Mouse (Mus musculus): ENCODE measurements around the gene Ctnnbl1.

Ctnnbl1 gene

GRCm38 (mm10) chr2:157750926-157751588 is 13.9 kb downstream of the Ctnnbl1 start:
- DNase-seq (ENCODE audit: low spot score in 2 of 2) = no peak

GRCm38 (mm10) chr2:157751589-157752373 is 14.6 kb downstream of the Ctnnbl1 start:
- DNase-seq (ENCODE audit: low spot score in 2 of 2) = no peak

- DNase-seq (ENCODE audit: low spot score in 2 of 2) = no peak
Observed at GRCm38 (mm10) chr2:157752374-157752743, 15.2 kb downstream of the Ctnnbl1 start.

GRCm38 (mm10) chr2:157755771-157756170 is 18.6 kb downstream of the Ctnnbl1 start:
- no peak for DNase-seq (ENCODE audit: low spot score in 2 of 2)

- DNase-seq (ENCODE audit: low spot score in 2 of 2) = no peak
Observed at GRCm38 (mm10) chr2:157756193-157756592, 19.0 kb downstream of the Ctnnbl1 start.

GRCm38 (mm10) chr2:157758395-157758794 is 21.2 kb downstream of the Ctnnbl1 start:
- no peak for DNase-seq (ENCODE audit: low spot score in 2 of 2)

GRCm38 (mm10) chr2:157759717-157760116 is 22.5 kb downstream of the Ctnnbl1 start:
- DNase-seq (ENCODE audit: low spot score in 2 of 2) = no peak

GRCm38 (mm10) chr2:157762903-157763302 is 25.7 kb downstream of the Ctnnbl1 start:
- DNase-seq (ENCODE audit: low spot score in 2 of 2) = no peak

GRCm38 (mm10) chr2:157766591-157766990 is 29.4 kb downstream of the Ctnnbl1 start:
- DNase-seq (ENCODE audit: low spot score in 2 of 2) = no peak

GRCm38 (mm10) chr2:157768682-157769429 is 31.7 kb downstream of the Ctnnbl1 start:
- no peak for DNase-seq (ENCODE audit: low spot score in 2 of 2)

- no peak for DNase-seq (ENCODE audit: low spot score in 2 of 2)
Observed at GRCm38 (mm10) chr2:157770761-157771160, 33.6 kb downstream of the Ctnnbl1 start.

GRCm38 (mm10) chr2:157773661-157774060 is 36.5 kb downstream of the Ctnnbl1 start:
- no peak for DNase-seq (ENCODE audit: low spot score in 2 of 2)

GRCm38 (mm10) chr2:157775957-157776356 is 38.8 kb downstream of the Ctnnbl1 start:
- no peak for DNase-seq (ENCODE audit: low spot score in 2 of 2)

GRCm38 (mm10) chr2:157780956-157781355 is 43.8 kb downstream of the Ctnnbl1 start:
- no peak for DNase-seq (ENCODE audit: low spot score in 2 of 2)

- no peak for DNase-seq (ENCODE audit: low spot score in 2 of 2)
Observed at GRCm38 (mm10) chr2:157783152-157783551, 46.0 kb downstream of the Ctnnbl1 start.

GRCm38 (mm10) chr2:157784238-157784637 is 47.0 kb downstream of the Ctnnbl1 start:
- DNase-seq (ENCODE audit: low spot score in 2 of 2) = no peak

- no peak for DNase-seq (ENCODE audit: low spot score in 2 of 2)
Observed at GRCm38 (mm10) chr2:157784647-157785046, 47.4 kb downstream of the Ctnnbl1 start.

GRCm38 (mm10) chr2:157789226-157789625 is 52.0 kb downstream of the Ctnnbl1 start:
- DNase-seq (ENCODE audit: low spot score in 2 of 2) = no peak

- DNase-seq (ENCODE audit: low spot score in 2 of 2) = no peak
Observed at GRCm38 (mm10) chr2:157790836-157791495, 53.8 kb downstream of the Ctnnbl1 start.

GRCm38 (mm10) chr2:157791528-157792162 is 54.4 kb downstream of the Ctnnbl1 start:
- no peak for DNase-seq (ENCODE audit: low spot score in 2 of 2)

GRCm38 (mm10) chr2:157792840-157793552 is 55.8 kb downstream of the Ctnnbl1 start:
- DNase-seq (ENCODE audit: low spot score in 2 of 2) = no peak

Data from thymus, postnatal 10 days (tissue).